Mouse (Mus musculus) liver, postnatal 0 days (tissue): Measurements from ENCODE around the gene Tsc22d1.

Experiments used
- CTCF ChIP-seq: sonication (generic); IDR thresholded peaks from 2 replicates; pipeline ENCODE4 v1.5.1; 2016; ENCODE audit warnings: antibody characterized with exemption, low read depth
- EP300 ChIP-seq: IDR thresholded peaks from 2 replicates; pipeline ENCODE4 v1.6.1; 2016; ENCODE audit warnings: antibody characterized with exemption, low read depth, mild to moderate bottlenecking

DNA sequence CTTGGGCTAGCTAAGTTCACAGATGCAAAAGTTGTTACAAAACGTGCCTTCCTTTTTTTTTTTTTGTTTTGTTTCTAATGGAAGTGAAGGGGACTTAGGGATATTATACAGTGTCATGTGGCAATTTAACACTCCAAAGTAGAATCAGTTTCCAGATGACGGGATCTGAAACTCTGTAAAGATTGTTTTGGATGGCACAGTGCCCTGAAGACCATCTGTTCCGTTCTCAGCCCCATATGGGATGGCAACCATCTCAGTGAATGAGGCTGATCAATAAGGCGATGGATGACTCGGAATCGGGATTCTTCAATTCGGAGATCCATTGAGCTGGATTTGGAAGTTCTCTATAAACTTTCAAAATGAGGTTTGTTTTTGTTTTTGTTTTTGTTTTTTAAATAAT is 17.6 kb downstream of the Tsc22d1 start:
- TF ChIP-seq EP300: no peak
- TF ChIP-seq CTCF: no peak
